Mouse (Mus musculus): ENCODE data around the gene Cnrip1.
"Not testable (repeated sequence)": the region's sequence is repeated elsewhere in the genome, so short reads cannot be mapped to it uniquely, and the experiment has no call there.

Gene Cnrip1

GRCm38 (mm10) chr11:17051545-17052475 is at the start of gene Cnrip1, which contains the start of gene Plek:
Cnrip1 (plus strand) TSS chr11:17051586.
Plek (minus strand) TSS chr11:17052381.
- peak; percentile 84 for DNase-seq (ENCODE audit: low read depth, low spot score)

- no peak for DNase-seq (ENCODE audit: low read depth, low spot score)
Measured at GRCm38 (mm10) chr11:17002739-17003373, 48.5 kb upstream of the Cnrip1 start.

GRCm38 (mm10) chr11:17003757-17004156 is 47.6 kb upstream of the Cnrip1 start:
- DNase-seq (ENCODE audit: low read depth, low spot score), result no peak

- peak; percentile 52 for DNase-seq (ENCODE audit: low read depth, low spot score)
Measured at GRCm38 (mm10) chr11:17004899-17005846, 46.2 kb upstream of the Cnrip1 start.

GRCm38 (mm10) chr11:17006526-17006925 is 44.9 kb upstream of the Cnrip1 start:
- not testable (repeated sequence) for DNase-seq (ENCODE audit: low read depth, low spot score)

- peak; percentile 46 for DNase-seq (ENCODE audit: low read depth, low spot score)
Measured at GRCm38 (mm10) chr11:17007517-17008173, 43.7 kb upstream of the Cnrip1 start.

- DNase-seq (ENCODE audit: low read depth, low spot score), result no peak
Measured at GRCm38 (mm10) chr11:17008498-17008941, 42.9 kb upstream of the Cnrip1 start.

- DNase-seq (ENCODE audit: low read depth, low spot score), result no peak
Measured at GRCm38 (mm10) chr11:17012948-17013347, 38.4 kb upstream of the Cnrip1 start.

GRCm38 (mm10) chr11:17019328-17019727 is 32.1 kb upstream of the Cnrip1 start:
- no peak for DNase-seq (ENCODE audit: low read depth, low spot score)

GRCm38 (mm10) chr11:17023206-17023605 is 28.2 kb upstream of the Cnrip1 start:
- DNase-seq (ENCODE audit: low read depth, low spot score), result no peak

GRCm38 (mm10) chr11:17023984-17024383 is 27.4 kb upstream of the Cnrip1 start:
- DNase-seq (ENCODE audit: low read depth, low spot score), result no peak

- DNase-seq (ENCODE audit: low read depth, low spot score), result peak; percentile 92
Measured at GRCm38 (mm10) chr11:17045806-17046205, 5.6 kb upstream of the Cnrip1 start.

- peak; percentile 35 for DNase-seq (ENCODE audit: low read depth, low spot score)
Measured at GRCm38 (mm10) chr11:17052476-17053049, 1.2 kb downstream of the Cnrip1 start.

GRCm38 (mm10) chr11:17069360-17069759 is 18.0 kb downstream of the Cnrip1 start:
- not testable (repeated sequence) for DNase-seq (ENCODE audit: low read depth, low spot score)

- DNase-seq (ENCODE audit: low read depth, low spot score), result no peak
Measured at GRCm38 (mm10) chr11:17075656-17076055, 24.3 kb downstream of the Cnrip1 start.

GRCm38 (mm10) chr11:17082086-17082485 is 30.7 kb downstream of the Cnrip1 start:
- DNase-seq (ENCODE audit: low read depth, low spot score), result no peak

GRCm38 (mm10) chr11:17082953-17083352 is 31.6 kb downstream of the Cnrip1 start:
- DNase-seq (ENCODE audit: low read depth, low spot score), result peak; percentile 52

- DNase-seq (ENCODE audit: low read depth, low spot score), result no peak
Measured at GRCm38 (mm10) chr11:17083455-17083854, 32.1 kb downstream of the Cnrip1 start.

GRCm38 (mm10) chr11:17083866-17084265 is 32.5 kb downstream of the Cnrip1 start:
- DNase-seq (ENCODE audit: low read depth, low spot score), result peak; percentile 69

GRCm38 (mm10) chr11:17086106-17086505 is 34.7 kb downstream of the Cnrip1 start:
- no peak for DNase-seq (ENCODE audit: low read depth, low spot score)

All from telencephalon, adult 2 months (tissue).